Mouse (Mus musculus) common myeloid progenitor, adult 5-6 weeks (primary cell): ENCODE data around the gene Gli2. TPM values are rescaled to one million over a fixed set of nuclear protein-coding genes. Genes with fewer than 3 reads are reported as not detected.

ENCODE experiments used
- ATAC-seq: replicated peaks from 2 replicates; pipeline ENCODE4 v1.8.0; 2016; ENCODE audit warnings: low read depth, mild to moderate bottlenecking, moderate TSS enrichment, inconsistent platforms; ENCODE audit not compliant: poor library complexity, severe bottlenecking
- total RNA-seq: library from RNA; stranded (forward); fragments of 200-1000, 187-1606 nt; gene quantifications from 2 replicates; pipeline ENCODE4 v1.2.3, GENCODE M21; 2017

Gene Gli2
- not detected in 2 replicates for total RNA-seq

GRCm38 (mm10) chr1:119053402-119053841, at the start of gene Gli2:
Gene Gli2 (minus strand): TSS chr1:119053619.
- ATAC-seq, result peak; percentile 85

- ATAC-seq, result no peak
These were observed 44.6 kb upstream of the Gli2 start for GRCm38 (mm10) chr1:119097921-119098521.

DNA sequence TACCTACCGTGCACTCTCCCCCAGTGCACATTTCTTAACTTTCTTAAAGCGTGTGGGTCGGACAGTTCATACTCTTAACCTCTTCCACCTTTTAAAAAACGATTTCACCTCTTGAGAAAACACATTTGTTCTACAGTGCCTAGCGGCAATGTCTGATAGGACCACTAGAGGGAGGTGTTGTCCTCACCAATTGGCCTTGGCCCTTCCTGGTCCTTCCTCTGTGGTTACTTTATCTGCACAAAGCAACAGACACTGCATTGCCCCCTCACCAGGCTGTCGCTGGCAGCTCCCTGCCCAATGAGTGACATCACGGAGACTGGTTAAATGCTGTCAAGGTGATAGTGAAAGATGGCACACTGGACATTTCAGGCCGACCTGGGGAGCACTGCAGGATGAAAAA, 40.3 kb upstream of the Gli2 start:
- ATAC-seq, result peak; percentile 94

DNA sequence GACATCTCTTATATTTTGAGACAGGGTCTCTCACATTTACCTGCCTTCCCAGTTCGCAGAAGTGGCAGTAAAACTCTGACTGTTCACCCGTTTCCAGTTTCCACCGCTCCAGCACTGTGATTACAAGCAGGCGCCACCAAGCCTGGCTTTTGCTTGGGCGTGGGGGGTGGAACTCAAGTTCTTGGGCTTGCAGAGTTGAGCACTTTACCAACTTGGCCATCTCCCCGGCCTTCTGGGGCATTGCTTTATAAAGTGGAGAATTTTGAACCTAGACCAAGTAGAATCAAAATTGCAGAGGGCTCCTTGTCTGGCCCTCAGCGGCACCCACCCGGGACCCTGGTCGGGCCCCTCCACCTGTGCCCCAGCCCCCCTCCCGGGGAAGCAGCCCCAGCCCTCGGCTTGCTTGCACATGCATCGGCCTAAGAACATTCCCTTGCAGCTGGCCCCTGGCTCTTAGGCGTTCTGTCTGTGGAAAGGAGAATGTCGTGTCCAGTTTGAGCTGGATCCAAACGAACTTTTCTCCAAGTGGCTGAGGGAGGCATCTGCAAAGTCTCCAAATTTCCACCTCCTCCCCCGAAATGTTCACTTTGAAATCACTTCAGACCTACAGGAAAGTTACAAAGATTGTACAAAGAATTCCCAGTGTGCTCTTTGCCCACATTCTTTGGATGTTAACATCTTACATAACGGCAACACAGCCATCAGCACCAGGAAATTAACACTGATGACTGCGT, 36.6 kb upstream of the Gli2 start:
- ATAC-seq, result no peak

GRCm38 (mm10) chr1:119087539-119087938, 34.1 kb upstream of the Gli2 start:
- peak; percentile 86 for ATAC-seq

DNA sequence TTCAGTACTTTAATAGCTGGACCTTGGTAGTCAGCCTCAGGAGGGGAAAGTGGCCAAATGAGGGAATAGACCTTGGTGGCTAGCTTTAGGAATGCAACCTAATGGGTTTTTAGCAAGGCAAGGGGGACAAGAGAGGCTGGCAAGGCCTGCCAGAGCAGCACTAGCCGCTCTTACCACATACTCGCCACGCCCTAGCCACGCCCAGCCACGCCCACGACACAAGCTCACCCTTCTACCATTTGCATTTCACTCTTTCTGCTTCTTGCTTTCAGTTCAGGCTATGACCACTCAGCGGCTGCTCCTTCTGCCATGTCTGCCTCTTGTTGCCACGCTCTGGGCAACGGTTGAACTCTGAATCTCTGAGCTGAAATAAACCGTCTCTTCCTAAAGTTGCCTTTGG, 32.4 kb upstream of the Gli2 start:
- no peak; the same call in 1 of the 2 replicates for ATAC-seq

DNA sequence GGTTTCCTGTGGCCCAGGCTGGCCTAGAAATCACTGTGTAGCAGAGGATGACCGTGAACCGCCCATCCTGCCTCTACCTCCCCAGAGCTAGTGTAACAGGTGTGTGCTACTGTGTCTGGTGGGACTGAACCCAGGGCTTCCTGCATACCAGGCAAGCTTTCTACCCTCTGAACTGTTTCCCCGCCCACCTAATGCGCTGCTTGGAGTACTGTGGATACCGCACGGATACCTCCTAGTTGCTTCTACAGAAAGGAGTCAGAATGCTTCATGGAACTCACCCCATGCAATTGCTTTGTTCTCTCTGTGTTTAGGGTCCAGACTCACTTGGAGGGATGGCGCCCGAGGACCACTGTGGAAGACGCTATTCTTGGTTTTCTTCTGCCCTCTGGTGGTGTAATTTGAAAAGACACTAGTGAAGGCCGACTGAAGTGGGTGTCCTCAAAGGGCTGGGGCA, 30.1 kb upstream of the Gli2 start:
- ATAC-seq, result peak; percentile 61

DNA sequence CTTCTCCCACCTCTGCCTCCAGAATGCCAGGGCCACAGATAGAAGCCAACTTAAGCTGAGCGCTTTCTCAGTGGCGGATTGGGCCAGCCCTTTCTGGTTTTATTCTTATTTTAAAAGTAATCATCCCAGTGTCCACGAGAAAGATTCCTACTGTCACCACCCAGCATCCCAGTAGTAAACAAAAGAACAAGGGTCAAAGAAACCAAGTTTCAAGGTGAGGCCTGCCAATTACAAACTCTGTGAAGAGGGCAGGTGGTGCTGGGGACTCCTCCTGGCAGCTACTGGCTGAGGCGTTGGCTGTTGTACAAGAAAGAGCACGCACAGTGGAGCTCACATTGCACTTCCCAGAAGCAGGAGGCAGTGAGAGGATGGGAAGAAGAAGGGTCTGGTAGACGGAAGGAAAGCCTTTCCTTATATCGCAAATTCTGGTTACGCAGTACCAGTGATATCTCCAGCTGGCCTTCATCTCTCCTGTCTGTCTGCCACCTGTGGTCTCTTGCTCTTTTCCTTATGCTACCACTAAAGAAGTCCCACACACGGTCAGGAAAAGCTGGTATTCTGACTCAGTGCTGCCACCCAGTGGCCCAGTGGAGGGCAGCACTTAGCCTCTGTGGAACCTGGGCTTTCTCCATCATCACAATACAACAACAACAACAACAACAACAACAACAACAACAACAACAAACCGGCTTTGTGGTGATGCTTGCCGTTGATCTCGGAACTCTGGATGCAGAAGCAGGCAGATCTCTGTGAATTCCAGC, 29.0 kb upstream of the Gli2 start:
- peak; percentile 61 for ATAC-seq

GRCm38 (mm10) chr1:119077933-119078332, 24.5 kb upstream of the Gli2 start:
- ATAC-seq, result no peak

DNA sequence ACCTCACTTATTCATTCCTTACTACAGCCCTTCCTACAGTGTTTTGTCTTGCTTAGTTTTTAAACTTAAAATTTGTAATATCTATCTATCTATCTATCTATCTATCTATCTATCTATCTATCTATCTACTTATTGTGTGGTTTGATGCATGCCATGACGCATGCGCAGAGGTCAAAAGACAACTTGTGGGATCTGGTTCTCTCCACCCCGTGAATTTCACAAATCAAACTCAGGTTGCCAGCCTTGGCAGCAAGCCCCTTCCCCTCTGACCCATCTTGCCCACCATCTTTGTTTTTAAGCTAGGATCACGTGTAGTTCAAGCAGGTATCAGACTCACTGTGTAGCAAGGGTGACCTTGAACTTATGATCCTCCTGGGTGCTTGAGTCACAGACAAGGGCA, 22.9 kb upstream of the Gli2 start:
- ATAC-seq, result no peak

DNA sequence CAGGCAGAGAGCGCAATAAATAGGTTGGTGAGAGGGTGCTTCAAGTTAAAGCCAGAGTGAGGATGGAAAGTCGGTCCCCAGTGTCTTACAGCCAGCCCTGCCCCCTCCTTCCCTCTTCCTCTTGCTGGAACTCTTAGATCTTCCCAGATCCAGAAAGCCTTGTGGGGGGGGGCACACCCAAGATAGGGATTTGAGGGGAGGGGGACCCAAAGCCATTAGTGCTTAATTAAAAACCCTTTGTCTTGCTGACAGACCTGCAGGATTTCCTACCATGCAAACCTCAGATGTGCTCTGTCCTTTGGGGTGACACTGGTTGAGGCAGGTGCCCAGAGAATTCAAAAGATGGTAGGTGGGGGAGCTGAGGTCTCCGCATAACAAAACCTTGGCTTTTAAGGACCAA, 22.5 kb upstream of the Gli2 start:
- ATAC-seq, result no peak

DNA sequence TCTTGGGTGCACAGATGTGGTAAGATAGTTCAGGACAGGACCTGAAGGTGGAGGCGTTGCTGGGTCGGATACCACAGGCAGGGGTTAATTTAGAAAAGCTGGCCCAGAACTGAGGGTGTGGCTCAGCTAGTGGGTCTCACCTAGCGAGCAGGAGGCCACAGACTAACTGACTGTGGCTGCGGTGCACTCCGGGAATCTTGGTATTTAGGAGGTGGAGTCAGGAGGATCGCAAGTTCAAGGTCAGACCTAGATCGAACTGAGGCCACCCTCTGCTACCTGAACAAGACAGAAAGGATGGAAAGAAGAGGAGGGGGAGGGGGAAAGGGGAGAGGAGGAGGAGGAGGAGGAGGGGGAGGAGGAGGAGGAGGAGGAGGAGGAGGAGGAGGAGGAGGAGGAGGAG, 22.1 kb upstream of the Gli2 start:
- no peak for ATAC-seq

GRCm38 (mm10) chr1:119074910-119075309, 21.5 kb upstream of the Gli2 start:
- ATAC-seq, result peak; percentile 50; the same call in 1 of the 2 replicates

DNA sequence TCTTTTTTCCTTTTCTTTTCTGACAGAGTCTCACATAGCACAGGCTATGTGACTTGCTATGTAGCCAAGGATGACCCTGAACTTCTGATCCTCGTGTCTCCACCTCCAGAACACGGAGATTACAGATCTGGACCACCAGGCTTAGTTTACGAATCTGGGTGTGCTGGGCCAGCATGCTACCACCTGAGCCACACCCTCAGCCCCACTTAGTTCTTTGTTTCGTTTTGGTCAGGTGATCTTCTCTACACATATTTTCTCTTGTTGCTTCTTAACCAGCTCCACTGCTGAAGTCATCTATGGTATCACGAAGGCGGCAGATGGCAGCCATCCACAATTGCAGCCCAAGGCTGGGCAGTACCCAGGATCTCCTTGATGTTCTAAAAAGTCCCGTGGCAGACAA, 20.5 kb upstream of the Gli2 start:
- ATAC-seq, result no peak

GRCm38 (mm10) chr1:119064892-119065671, 11.7 kb upstream of the Gli2 start:
- ATAC-seq, result no peak

GRCm38 (mm10) chr1:119056491-119056890, 3.1 kb upstream of the Gli2 start:
- ATAC-seq, result no peak

DNA sequence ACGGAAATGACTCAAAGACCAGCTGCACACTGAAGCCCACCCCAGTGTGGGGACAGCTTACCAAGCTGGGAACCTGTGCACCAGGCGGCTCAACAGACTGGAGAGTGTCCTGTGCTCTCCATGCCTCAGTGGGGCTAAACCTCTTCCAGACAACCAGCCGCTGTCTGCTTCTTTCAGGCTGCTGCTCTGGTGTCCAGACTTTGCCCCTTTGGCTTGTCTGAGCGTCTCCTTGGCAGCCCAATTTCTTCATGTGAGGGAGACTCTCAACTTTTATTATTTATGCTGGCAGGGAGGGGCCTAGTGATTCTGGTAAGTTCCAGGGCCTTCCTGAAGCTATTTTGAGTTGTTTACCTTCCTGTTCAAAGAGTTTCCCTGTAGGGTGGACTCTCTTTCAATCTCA, 2.4 kb upstream of the Gli2 start:
- ATAC-seq, result no peak

DNA sequence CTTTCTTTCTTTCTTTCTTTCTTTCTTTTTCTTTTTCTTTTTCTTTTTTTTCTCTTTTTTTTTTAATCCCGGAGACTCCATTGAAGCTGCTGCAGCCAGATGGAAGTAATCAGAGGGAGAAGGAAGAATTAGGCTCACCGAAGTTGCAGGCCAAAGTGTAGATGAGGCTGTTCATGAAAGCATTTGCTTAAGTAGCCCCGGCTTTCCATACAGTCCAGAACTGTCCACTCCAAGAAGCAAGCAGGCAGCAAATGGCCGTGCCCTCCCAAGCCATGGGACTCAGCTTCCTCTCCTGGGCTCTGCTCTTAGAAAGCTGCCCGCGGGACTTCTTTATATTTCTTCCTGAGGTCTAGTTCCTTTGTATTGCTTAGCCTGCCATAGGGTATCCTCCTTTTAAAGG, 1.0 kb upstream of the Gli2 start:
- ATAC-seq, result no peak

- ATAC-seq, result no peak
These were observed 494 bp upstream of the Gli2 start for GRCm38 (mm10) chr1:119053872-119054354.

DNA sequence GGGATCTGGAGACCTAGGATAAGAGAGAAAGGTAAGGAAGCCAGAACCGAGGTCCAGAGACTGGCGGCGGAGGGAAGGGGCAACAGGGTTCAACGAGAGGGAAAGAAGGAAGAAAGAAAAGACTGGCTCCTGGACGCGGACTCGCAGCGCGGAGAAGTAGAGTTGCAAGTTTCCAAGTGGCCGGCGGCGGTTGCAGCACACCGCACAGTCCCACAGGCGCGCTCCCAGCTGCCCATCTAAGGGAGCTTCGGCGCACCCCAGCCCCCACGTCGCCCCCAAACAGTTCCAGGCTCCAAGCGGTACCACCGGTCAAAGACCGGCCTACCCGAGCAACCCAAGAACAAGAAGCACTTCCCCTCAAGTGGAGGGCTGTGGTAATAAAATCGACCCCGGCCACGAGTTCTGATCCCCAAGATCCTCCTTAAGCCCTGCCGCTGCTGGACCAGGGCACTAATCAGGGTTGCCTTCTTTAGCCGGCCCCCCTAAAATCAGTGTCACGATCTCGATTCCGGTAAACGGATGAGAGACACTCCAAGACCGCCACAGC, 715 bp downstream of the Gli2 start:
- peak; percentile 30; the same call in 1 of the 2 replicates for ATAC-seq
